ENCODE assay signal across 19 mouse cellular contexts in genomic region chr6:140852420-140852819, GRCm38 (mm10).
DNase-seq lines count a peak whose midpoint lies in the region; ATAC-seq and TF ChIP-seq lines count a peak whose summit lies in the region.
"Had no signal": no experiment of that assay in that cellular context is flagged by ENCODE, and none has a peak within 500 bp of the region (broad histone marks: within the 10 kb centered on the region; RNA-seq: fewer than 3 reads in every experiment).

No protein-coding gene starts in this region.

- H3K36me3 ChIP-seq in hindbrain, embryonic 14.5 days (replicated peaks; ENCODE audit: control insufficient read depth, insufficient read depth) = no peaks in the 10 kb centered on the region
- H3K36me3 ChIP-seq in intestine, embryonic 16.5 days (ENCODE audit: control insufficient read depth, insufficient read depth, low read length) = no peaks in the 10 kb centered on the region
- H3K36me3 ChIP-seq: midbrain, embryonic 13.5 days; stomach, embryonic 15.5 days had no signal

- H3K4me2 ChIP-seq in hindbrain, embryonic 14.5 days (replicated peaks) = no peak overlapping the region
- H3K4me2 ChIP-seq in intestine, embryonic 16.5 days (ENCODE audit: low read depth, low read length) = no peak overlapping the region
- H3K4me2 ChIP-seq: midbrain, embryonic 13.5 days; stomach, embryonic 15.5 days had no signal

- no peak overlapping the region for H3K27ac ChIP-seq in left cerebral cortex, adult 2 months
- H3K27ac ChIP-seq in hindbrain, embryonic 14.5 days = no peak overlapping the region
- no peak overlapping the region for H3K27ac ChIP-seq in intestine, embryonic 16.5 days (ENCODE audit: low read length)
- H3K27ac ChIP-seq: liver, embryonic 14.5 days; midbrain, embryonic 13.5 days; stomach, embryonic 15.5 days had no signal

- no peaks in the 10 kb centered on the region for H3K27me3 ChIP-seq in hindbrain, embryonic 14.5 days (ENCODE audit: control insufficient read depth, insufficient read depth, low read length)
- no peaks in the 10 kb centered on the region for H3K27me3 ChIP-seq in intestine, embryonic 16.5 days (replicated peaks; ENCODE audit: control insufficient read depth, insufficient read depth, low read length)
- H3K27me3 ChIP-seq: midbrain, embryonic 13.5 days; stomach, embryonic 15.5 days had no signal

- H3K9me3 ChIP-seq in hindbrain, embryonic 14.5 days (ENCODE audit: control insufficient read depth, low read length) = 0 out of 2 replicates have a peak, but pooled peaks cover 3% of the 10 kb centered on the region
- H3K9me3 ChIP-seq in intestine, embryonic 16.5 days (ENCODE audit: control insufficient read depth, low read length) = no peaks in the 10 kb centered on the region
- H3K9me3 ChIP-seq: midbrain, embryonic 13.5 days; stomach, embryonic 15.5 days had no signal

- peaks cover 3% of the 10 kb centered on the region; the same call in 1 of the 2 replicates for H3K4me1 ChIP-seq in hindbrain, embryonic 14.5 days (replicated peaks; ENCODE audit: control insufficient read depth, insufficient read depth, low read length)
- H3K4me1 ChIP-seq in intestine, embryonic 16.5 days (ENCODE audit: control insufficient read depth, insufficient read depth, low read length) = peaks cover 8% of the 10 kb centered on the region

- TF ChIP-seq CTCF in left cerebral cortex, adult 2 months (IDR thresholded peaks at IDR 0.05) = no peak

- H3K4me3 ChIP-seq in left cerebral cortex, adult 2 months = no peak overlapping the region
- no peak overlapping the region for H3K4me3 ChIP-seq in hindbrain, embryonic 14.5 days (replicated peaks; ENCODE audit: low read length)
- no peak overlapping the region for H3K4me3 ChIP-seq in intestine, embryonic 16.5 days (ENCODE audit: low read length)
- H3K4me3 ChIP-seq: midbrain, embryonic 13.5 days; stomach, embryonic 15.5 days had no signal

- peak; percentile 13 to 37 for DNase-seq in left cerebral cortex, postnatal 14 days (ENCODE audit: low spot score in 2 of 2)
- no peak for DNase-seq in left cerebral cortex, adult 2 months (ENCODE audit: extremely low spot score in 1 of 2, low spot score in 2 of 2)
- DNase-seq in right cerebral cortex, adult 2 months (ENCODE audit: low spot score in 2 of 2) = peak; percentile 17 to 43
- no peak for DNase-seq in right cerebral cortex, postnatal 25 days
- no peak for DNase-seq in hindbrain, embryonic 14.5 days (ENCODE audit: low spot score)
- DNase-seq in telencephalon, adult 2 months (ENCODE audit: low read depth, low spot score) = peak; percentile 60
- DNase-seq in adrenal gland, adult 2 months = no peak
- DNase-seq: adrenal gland, postnatal 14 days; cerebellum, adult 11-12 months; cerebellum, postnatal 14 days; gastrocnemius, postnatal 25 days; kidney, adult 11 months; thymus, adult 2 months had no signal

- WGBS in hindbrain, embryonic 14.5 days = 36% methylated on average over 5 of the region's 5 CpGs
- 79% methylated on average over 5 of the region's 5 CpGs for WGBS in intestine, embryonic 16.5 days

- intact Hi-C loops in left cerebral cortex, postnatal 14 days (cut with DNase I) = loop anchor here (10.0 kb wide), 1 partner anchor 88 kb away; no protein-coding TSS in a partner anchor
- intact Hi-C loops in left cerebral cortex, adult 2 months (cut with DNase I) = loop anchor here (10.0 kb wide), 1 partner anchor 88 kb away; no protein-coding TSS in a partner anchor

- ATAC-seq in hindbrain, embryonic 14.5 days (ENCODE audit: low FRiP score) = peak; percentile 53; the same call in 1 of the 2 replicates
- ATAC-seq in intestine, embryonic 16.5 days = no peak
- ATAC-seq: activated CD4-positive, CD25-positive, alpha-beta regulatory T cell, adult 4 months; midbrain, embryonic 13.5 days; Patski had no signal

- no peak overlapping the region for H3K9ac ChIP-seq in hindbrain, embryonic 14.5 days
- H3K9ac ChIP-seq in intestine, embryonic 16.5 days (ENCODE audit: low read depth, low read length) = no peak overlapping the region
- H3K9ac ChIP-seq: liver, embryonic 14.5 days; midbrain, embryonic 13.5 days; stomach, embryonic 15.5 days had no signal

Comparison
In these comparisons a context has a peak if more than half of its experiments do, and no peak if none do; other contexts are left out.
1. DNase-seq: peak in left cerebral cortex, postnatal 14 days (2 of 2), right cerebral cortex, adult 2 months (2 of 2) and telencephalon, adult 2 months (single experiment); none in left cerebral cortex, adult 2 months (0 of 2), right cerebral cortex, postnatal 25 days (single experiment), hindbrain, embryonic 14.5 days (single experiment) and adrenal gland, adult 2 months (single experiment).